Mouse (Mus musculus) liver, postnatal 0 days (tissue): Measurements from ENCODE around the gene Shroom2. TPM values are rescaled to one million over a fixed set of nuclear protein-coding genes. Genes with fewer than 3 reads are reported as not detected.

Source experiments
- ATAC-seq: fragments of 200-750 bp; cut with Nextera tagmentation; 2 replicates; pipeline ENCODE4 v1.8.0; 2017; ENCODE audit warnings: mild to moderate bottlenecking, moderate library complexity
- DNase-seq: peaks from one replicate; pipeline ENCODE4 v3.0.0-alpha.2; 2016
- H3K27ac ChIP-seq: fragments of 300-500 bp; sonication (generic); 2 replicates; pipeline ENCODE4 v1.5.1; 2014; ENCODE audit warnings: antibody characterized with exemption, moderate library complexity, mild to moderate bottlenecking, low read depth
- H3K27me3 ChIP-seq: fragments of 300-500 bp; sonication (generic); 2 replicates; pipeline ENCODE4 v1.6.1; 2014; ENCODE audit warnings: low read length, control low read depth, mixed read lengths; ENCODE audit not compliant: insufficient read depth
- H3K36me3 ChIP-seq: fragments of 300-500 bp; sonication (generic); replicated peaks from 2 replicates; pipeline ENCODE4 v1.6.1; 2014; ENCODE audit warnings: mild to moderate bottlenecking, control low read depth, low read length, moderate library complexity, mixed read lengths; ENCODE audit not compliant: insufficient read depth
- H3K4me1 ChIP-seq: fragments of 300-500 bp; sonication (generic); 2 replicates; pipeline ENCODE4 v1.6.1; 2014; ENCODE audit warnings: antibody characterized with exemption, mild to moderate bottlenecking, control low read depth; ENCODE audit not compliant: insufficient read depth
- H3K4me2 ChIP-seq: fragments of 300-500 bp; sonication (generic); 2 replicates; pipeline ENCODE4 v1.6.1; 2014; ENCODE audit warnings: low read depth, mild to moderate bottlenecking, low read length, moderate library complexity, mixed read lengths
- H3K4me3 ChIP-seq: fragments of 300-500 bp; sonication (generic); 2 replicates; pipeline ENCODE4 v1.5.1; 2014; ENCODE audit warnings: low read depth, low read length
- H3K9ac ChIP-seq: fragments of 300-500 bp; sonication (generic); replicated peaks from 2 replicates; pipeline ENCODE4 v1.6.1; 2014; ENCODE audit warnings: mild to moderate bottlenecking, moderate library complexity
- H3K9me3 ChIP-seq: fragments of 300-500 bp; sonication (generic); 2 replicates; pipeline ENCODE4 v1.6.1; 2016; ENCODE audit warnings: mild to moderate bottlenecking, control low read depth, low read length, mixed read lengths
- CTCF ChIP-seq: sonication (generic); IDR thresholded peaks from 2 replicates; pipeline ENCODE4 v1.5.1; 2016; ENCODE audit warnings: antibody characterized with exemption, low read depth
- EP300 ChIP-seq: IDR thresholded peaks from 2 replicates; pipeline ENCODE4 v1.6.1; 2016; ENCODE audit warnings: antibody characterized with exemption, low read depth, mild to moderate bottlenecking
- WGBS: fragments of 180-500 bp; shearing (Covaris S2); extraction: QIAGEN DNeasy Blood & Tissue Kit; methylation state at CpG from one replicate; pipeline ENCODE4 v1.1.7; 2014; ENCODE audit not compliant: insufficient replicate concordance; 5-methylcytosine and 5-hydroxymethylcytosine counted together
- polyA plus RNA-seq: library from polyadenylated mRNA; unstranded; fragments of >200 nt; fragmentation: Nextera tagmentation; extraction: Ambion mirVana; gene quantifications from 2 replicates; pipeline ENCODE4 v1.2.1, GENCODE M21; 2015

Shroom2 gene
- polyA plus RNA-seq, 1 experiment from 2014 or later, result 1.6 TPM

- Histone ChIP-seq H3K27me3 (no peaks in the 10 kb centered on the region), H3K36me3 (no peaks in the 10 kb centered on the region), H3K4me3 (no peak overlapping the region), H3K9ac (no peak overlapping the region), H3K4me1 (no peaks in the 10 kb centered on the region), H3K27ac (no peak overlapping the region), H3K9me3 (no peaks in the 10 kb centered on the region), H3K4me2 (no peak overlapping the region)
- WGBS, result 76% methylated on average over 3 of the region's 3 CpGs
- DNase-seq (no peak), ATAC-seq (no peak)
- no peak for TF ChIP-seq EP300
- TF ChIP-seq CTCF, result no peak
These were observed 95.8 kb downstream of the Shroom2 start for GRCm38 (mm10) chrX:152673431-152673830.

- no peak overlapping the region for H3K27ac ChIP-seq
- no peaks in the 10 kb centered on the region for H3K4me1 ChIP-seq
- ATAC-seq, result no peak
- no peak overlapping the region for H3K4me2 ChIP-seq
- H3K36me3 ChIP-seq, result no peaks in the 10 kb centered on the region
- TF ChIP-seq EP300, result no peak
- TF ChIP-seq CTCF, result no peak
- WGBS, result 45% methylated on average over 4 of the region's 4 CpGs
- H3K4me3 ChIP-seq, result no peak overlapping the region
- no peaks in the 10 kb centered on the region for H3K9me3 ChIP-seq
- no peak for DNase-seq
- H3K9ac ChIP-seq, result no peak overlapping the region
- no peaks in the 10 kb centered on the region for H3K27me3 ChIP-seq
These were observed 111.8 kb downstream of the Shroom2 start for GRCm38 (mm10) chrX:152657363-152658036.

- no peaks in the 10 kb centered on the region for H3K4me1 ChIP-seq
- no peak overlapping the region for H3K9ac ChIP-seq
- H3K9me3 ChIP-seq, result no peaks in the 10 kb centered on the region
- H3K27me3 ChIP-seq, result no peaks in the 10 kb centered on the region
- no peak overlapping the region for H3K4me2 ChIP-seq
- TF ChIP-seq EP300 (no peak), CTCF (no peak)
- H3K36me3 ChIP-seq, result no peaks in the 10 kb centered on the region
- DNase-seq, result no peak
- 81% methylated on average over 2 of the region's 2 CpGs for WGBS
- H3K27ac ChIP-seq, result no peak overlapping the region
- no peak overlapping the region for H3K4me3 ChIP-seq
- ATAC-seq, result no peak
These were observed 112.7 kb downstream of the Shroom2 start for GRCm38 (mm10) chrX:152656609-152656939.

- TF ChIP-seq EP300, result no peak
- TF ChIP-seq CTCF, result no peak
- WGBS, result 71% methylated on average over 8 of the region's 8 CpGs
These were observed 113.3 kb downstream of the Shroom2 start for GRCm38 (mm10) chrX:152655796-152656608.

GRCm38 (mm10) chrX:152652676-152653075 is 116.6 kb downstream of the Shroom2 start:
- Histone ChIP-seq H3K27ac (no peak overlapping the region), H3K27me3 (no peaks in the 10 kb centered on the region), H3K4me2 (no peak overlapping the region), H3K4me1 (no peaks in the 10 kb centered on the region), H3K9ac (no peak overlapping the region), H3K4me3 (no peak overlapping the region), H3K36me3 (no peaks in the 10 kb centered on the region), H3K9me3 (no peaks in the 10 kb centered on the region)
- DNase-seq (no peak), ATAC-seq (no peak)
- WGBS, result 86% methylated on average over 2 of the region's 2 CpGs
- TF ChIP-seq EP300, result no peak
- no peak for TF ChIP-seq CTCF

More at GRCm38 (mm10) chrX:152655796-152656608, 113.3 kb downstream of the Shroom2 start:
- no peaks in the 10 kb centered on the region for H3K4me1 ChIP-seq
- no peaks in the 10 kb centered on the region for H3K27me3 ChIP-seq
- H3K36me3 ChIP-seq, result no peaks in the 10 kb centered on the region
- no peaks in the 10 kb centered on the region for H3K9me3 ChIP-seq
- ATAC-seq (no peak), DNase-seq (no peak)
- no peak overlapping the region for H3K4me2 ChIP-seq
- H3K27ac ChIP-seq, result no peak overlapping the region
- H3K9ac ChIP-seq, result no peak overlapping the region
- H3K4me3 ChIP-seq, result no peak overlapping the region

- no peak for ATAC-seq
These were observed 124.4 kb downstream of the Shroom2 start for GRCm38 (mm10) chrX:152644827-152645226.

More at GRCm38 (mm10) chrX:152644827-152645226, 124.4 kb downstream of the Shroom2 start:
- Histone ChIP-seq H3K27ac (no peak overlapping the region), H3K27me3 (peaks cover 3% of the 10 kb centered on the region; the same call in 1 of the 2 replicates), H3K36me3 (no peaks in the 10 kb centered on the region), H3K9me3 (no peaks in the 10 kb centered on the region), H3K4me1 (no peaks in the 10 kb centered on the region), H3K4me3 (no peak overlapping the region), H3K4me2 (no peak overlapping the region), H3K9ac (no peak overlapping the region)
- WGBS, result 43% methylated on average over 4 of the region's 4 CpGs
- DNase-seq, result no peak
- TF ChIP-seq CTCF (no peak), EP300 (no peak)
